Mouse (Mus musculus) mouse embryonic stem cell (cell line): Measurements from ENCODE around the gene Hjurp.

ENCODE experiments used
- in situ Hi-C, 2 experiments: fragments of 300-500 bp; cut with MboI; formaldehyde crosslinking; loops; 1 replicate in 1 of 2; 3 replicates in 1 of 2; pipeline ENCODE4 v1.14.3; 2019 to 2020; ENCODE audit warnings: low sequenced_read_pairs in 2 of 2, low pct_unique_long_range_greater_than_20kb in 1 of 2, mixed read lengths in 1 of 2; ENCODE audit not compliant: unreplicated experiment in 1 of 2

The Hjurp gene

GRCm38 (mm10) chr1:88218051-88218450, 59.4 kb downstream of the Hjurp start:
- in situ Hi-C loops: no loop called here

GRCm38 (mm10) chr1:88217576-88217975, 59.9 kb downstream of the Hjurp start:
- in situ Hi-C loops: no loop called here

GRCm38 (mm10) chr1:88217144-88217543, 60.3 kb downstream of the Hjurp start:
- in situ Hi-C loops: no loop called here

GRCm38 (mm10) chr1:88216551-88216950, 60.9 kb downstream of the Hjurp start:
- in situ Hi-C loops: no loop called here

GRCm38 (mm10) chr1:88215466-88216380, 61.7 kb downstream of the Hjurp start:
- in situ Hi-C loops: no loop called here

- in situ Hi-C loops: no loop called here
Measured at GRCm38 (mm10) chr1:88214462-88214952, 62.9 kb downstream of the Hjurp start.

- in situ Hi-C loops: no loop called here
Measured at GRCm38 (mm10) chr1:88213766-88214461, 63.5 kb downstream of the Hjurp start.

- in situ Hi-C loops: no loop called here
Measured at GRCm38 (mm10) chr1:88213061-88213460, 64.4 kb downstream of the Hjurp start.
